Mouse (Mus musculus) cerebellum, adult 2 months (tissue): ENCODE measurements around the gene Psip1.

Source experiments
- CTCF ChIP-seq: fragments of 200-500 bp; IDR thresholded peaks from 2 replicates; pipeline ENCODE4 v1.5.1; 2011; ENCODE audit warnings: low read depth, mild to moderate bottlenecking, control low read depth, low read length, moderate library complexity, borderline replicate concordance; ENCODE audit not compliant: insufficient read depth
- POLR2A ChIP-seq: fragments of 200-500 bp; IDR thresholded peaks from 2 replicates; pipeline ENCODE4 v1.6.1; 2011; ENCODE audit warnings: low read length, control low read depth, borderline replicate concordance; ENCODE audit not compliant: insufficient read depth

- TF ChIP-seq CTCF: no peak
- no peak for TF ChIP-seq POLR2A
Measured at GRCm38 (mm10) chr4:83439045-83439444, 47.2 kb downstream of the Psip1 start.
